Mouse (Mus musculus) hindbrain, embryonic 15.5 days (tissue): ENCODE measurements at regions not wholly inside any gene's neighbourhood (a gene's known extent, or its start where the extent isn't known, plus 50 kb on each side); places are given as distances from the start of the nearest gene placed in this dataset.

Source experiments
- ATAC-seq: fragments of 200-750 bp; cut with Nextera tagmentation; 2 replicates; pipeline ENCODE4 v1.8.0; 2017; ENCODE audit warnings: low read depth, moderate number of reproducible peaks, moderate TSS enrichment; ENCODE audit not compliant: low FRiP score
- H3K27ac ChIP-seq: fragments of 300-500 bp; sonication (generic); replicated peaks from 2 replicates; pipeline ENCODE4 v1.5.1; 2015; ENCODE audit warnings: mild to moderate bottlenecking, inconsistent platforms
- H3K27me3 ChIP-seq: fragments of 300-500 bp; sonication (generic); 2 replicates; pipeline ENCODE4 v1.6.1; 2015; ENCODE audit warnings: control low read depth, inconsistent platforms
- H3K36me3 ChIP-seq: fragments of 300-500 bp; sonication (generic); 2 replicates; pipeline ENCODE4 v1.6.1; 2015; ENCODE audit warnings: control low read depth, inconsistent platforms
- H3K4me1 ChIP-seq: fragments of 300-500 bp; sonication (generic); replicated peaks from 2 replicates; pipeline ENCODE4 v1.6.1; 2015; ENCODE audit warnings: control low read depth, inconsistent platforms
- H3K4me2 ChIP-seq: fragments of 300-500 bp; sonication (generic); 2 replicates; pipeline ENCODE4 v1.6.1; 2015; ENCODE audit warnings: moderate library complexity, mild to moderate bottlenecking, inconsistent platforms
- H3K4me3 ChIP-seq: fragments of 300-500 bp; sonication (generic); 2 replicates; pipeline ENCODE4 v1.5.1; 2015; ENCODE audit warnings: mild to moderate bottlenecking, inconsistent platforms
- H3K9ac ChIP-seq: fragments of 300-500 bp; sonication (generic); 2 replicates; pipeline ENCODE4 v1.6.1; 2015; ENCODE audit warnings: inconsistent platforms
- H3K9me3 ChIP-seq: fragments of 300-500 bp; sonication (generic); 2 replicates; pipeline ENCODE4 v1.6.1; 2016; ENCODE audit warnings: control low read depth, inconsistent platforms
- WGBS: fragments of 180-500 bp; shearing (Covaris S2); methylation state at CpG from one replicate; pipeline ENCODE4 v1.1.7; 2015; 5-methylcytosine and 5-hydroxymethylcytosine counted together

DNA sequence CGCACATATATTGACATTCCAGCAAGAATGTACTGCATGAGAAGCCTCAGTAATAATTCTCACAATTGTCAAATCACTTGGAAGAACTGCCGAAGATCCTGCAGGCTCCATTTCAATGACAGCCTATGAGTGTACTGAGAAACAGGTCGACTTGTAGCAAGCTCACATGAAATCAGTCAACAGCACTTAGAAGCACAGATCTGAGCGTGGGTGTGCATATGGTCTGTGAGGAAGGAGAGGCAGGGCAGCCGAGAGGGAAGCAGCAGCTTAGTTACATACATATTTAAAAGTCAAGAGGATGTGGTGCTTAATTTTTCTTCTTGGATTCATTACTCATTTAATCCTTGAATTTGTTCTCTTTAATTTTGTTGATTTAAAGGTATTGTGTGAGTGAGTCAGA is 967.4 kb upstream of the Epha7 start:
- no peak overlapping the region for H3K4me3 ChIP-seq
- no peak overlapping the region for H3K9ac ChIP-seq
- no peak for ATAC-seq
- H3K9me3 ChIP-seq: no peaks in the 10 kb centered on the region
- no peak overlapping the region for H3K4me2 ChIP-seq
- no peaks in the 10 kb centered on the region for H3K36me3 ChIP-seq
- no peaks in the 10 kb centered on the region for H3K27me3 ChIP-seq
- H3K4me1 ChIP-seq: no peaks in the 10 kb centered on the region
- 59% methylated on average over 5 of the region's 5 CpGs for WGBS
- H3K27ac ChIP-seq: no peak overlapping the region

DNA sequence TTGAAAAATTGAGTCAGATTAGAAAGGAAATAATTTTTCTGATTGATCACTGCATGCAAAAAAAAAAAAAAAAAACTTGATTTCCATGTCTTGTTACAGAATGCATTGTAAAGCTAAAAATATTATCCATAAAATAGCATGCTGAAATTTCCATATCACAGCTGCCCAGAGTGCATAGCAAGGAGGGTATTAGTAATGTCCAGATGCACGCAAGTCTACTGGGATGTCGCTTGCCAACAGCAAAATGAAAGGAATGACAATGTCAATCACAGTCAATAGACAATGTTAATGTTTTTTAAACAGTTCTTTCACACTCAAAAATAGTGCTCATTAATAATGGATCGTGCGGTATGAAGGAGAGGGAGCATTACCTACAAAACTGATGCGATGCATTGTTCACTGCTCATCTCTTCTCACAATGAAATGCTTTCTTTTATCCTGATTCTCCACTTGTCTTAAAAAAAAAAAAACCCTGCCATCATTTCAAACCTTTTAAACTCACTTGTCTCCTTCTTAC is 966.8 kb upstream of the Epha7 start:
- H3K27ac ChIP-seq: no peak overlapping the region
- no peaks in the 10 kb centered on the region for H3K9me3 ChIP-seq
- 60% methylated on average over 5 of the region's 5 CpGs for WGBS
- H3K4me1 ChIP-seq: no peaks in the 10 kb centered on the region
- no peak for ATAC-seq
- no peak overlapping the region for H3K4me2 ChIP-seq
- no peak overlapping the region for H3K9ac ChIP-seq
- H3K36me3 ChIP-seq: no peaks in the 10 kb centered on the region
- H3K27me3 ChIP-seq: no peaks in the 10 kb centered on the region
- H3K4me3 ChIP-seq: no peak overlapping the region

DNA sequence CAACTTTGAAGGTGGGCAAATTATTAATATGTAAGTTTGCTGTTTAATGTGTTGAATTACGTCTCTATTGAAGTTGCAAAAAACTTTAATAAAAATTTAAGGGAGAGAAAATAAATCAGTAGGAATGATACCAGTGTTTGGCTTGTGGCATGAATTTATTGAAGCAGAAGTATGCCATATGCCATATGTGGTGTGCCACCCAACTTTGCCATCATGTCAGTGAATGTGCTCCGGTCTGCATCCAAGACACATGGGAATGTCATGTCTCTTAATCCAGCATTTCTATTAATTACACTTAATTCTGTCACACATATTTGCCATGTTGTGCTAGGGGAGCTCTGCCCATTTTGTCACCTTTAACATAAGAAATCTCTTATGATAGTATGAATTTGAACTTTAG is 956.8 kb upstream of the Epha7 start:
- Histone ChIP-seq H3K4me2 (no peak overlapping the region), H3K27ac (no peak overlapping the region), H3K27me3 (no peaks in the 10 kb centered on the region), H3K4me3 (no peak overlapping the region), H3K4me1 (no peaks in the 10 kb centered on the region), H3K9me3 (no peaks in the 10 kb centered on the region), H3K9ac (no peak overlapping the region), H3K36me3 (no peaks in the 10 kb centered on the region)
- no peak for ATAC-seq
- 77% methylated on average over 2 of the region's 2 CpGs for WGBS

DNA sequence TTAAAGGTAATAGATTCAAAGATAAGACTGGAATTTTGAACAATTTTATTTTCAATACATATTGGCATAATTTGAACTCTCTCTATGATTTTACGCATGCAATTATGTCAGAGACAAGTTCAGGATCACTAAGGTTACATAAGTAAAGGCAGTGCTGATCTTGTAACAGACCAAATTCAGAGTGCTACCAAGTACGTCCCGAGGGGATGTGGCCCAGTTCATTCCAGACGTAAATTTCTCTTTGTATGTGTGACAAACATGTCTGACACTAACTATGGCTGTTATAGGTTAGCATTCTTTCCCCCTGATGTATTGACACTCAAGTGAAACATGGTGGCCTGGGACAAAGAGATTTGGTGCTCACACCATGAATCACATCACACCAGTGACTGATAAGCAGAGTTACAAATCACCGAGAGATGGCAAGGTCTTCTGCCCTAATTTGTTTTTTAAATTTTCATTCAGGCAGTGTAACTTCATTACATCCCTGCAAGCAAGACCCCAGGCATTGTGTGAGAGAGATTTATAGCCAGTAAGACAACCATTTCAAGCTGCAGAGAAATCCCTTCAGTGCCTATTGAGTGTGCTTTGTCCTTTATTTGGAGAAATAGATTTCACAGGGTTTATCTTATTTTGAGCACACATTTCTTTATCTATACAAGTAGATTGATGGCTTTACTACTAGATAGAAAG is 925.5 kb upstream of the Epha7 start:
- H3K36me3 ChIP-seq: no peaks in the 10 kb centered on the region
- H3K4me1 ChIP-seq: no peaks in the 10 kb centered on the region
- ATAC-seq: no peak
- no peaks in the 10 kb centered on the region for H3K9me3 ChIP-seq
- 50% methylated on average over 5 of the region's 5 CpGs for WGBS
- H3K9ac ChIP-seq: no peak overlapping the region
- H3K4me3 ChIP-seq: no peak overlapping the region
- no peak overlapping the region for H3K4me2 ChIP-seq
- no peaks in the 10 kb centered on the region for H3K27me3 ChIP-seq
- no peak overlapping the region for H3K27ac ChIP-seq

DNA sequence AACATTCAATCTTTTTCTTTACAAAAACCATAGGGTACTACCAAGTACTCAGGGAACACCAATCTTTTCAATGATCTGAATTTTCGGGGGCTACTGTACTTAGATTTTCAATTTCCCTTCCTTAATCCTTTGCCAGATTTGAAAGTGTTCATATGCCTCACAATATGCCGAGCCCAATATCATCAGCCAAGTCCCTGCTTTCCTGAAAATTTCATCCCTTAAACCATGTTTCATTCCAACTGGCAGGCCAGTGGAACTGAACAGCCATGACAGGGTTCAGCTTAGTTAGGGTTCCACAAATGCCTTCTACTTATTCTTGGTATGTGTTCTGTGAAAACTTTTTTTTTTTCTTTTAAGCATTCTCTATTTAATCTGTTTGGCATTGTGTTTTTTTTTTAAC is 916.5 kb upstream of the Epha7 start:
- 88% methylated on average over 2 of the region's 2 CpGs for WGBS
- Histone ChIP-seq H3K4me2 (no peak overlapping the region), H3K36me3 (no peaks in the 10 kb centered on the region), H3K9me3 (no peaks in the 10 kb centered on the region), H3K27me3 (no peaks in the 10 kb centered on the region), H3K4me1 (no peaks in the 10 kb centered on the region), H3K27ac (no peak overlapping the region), H3K9ac (no peak overlapping the region), H3K4me3 (no peak overlapping the region)
- ATAC-seq: no peak

DNA sequence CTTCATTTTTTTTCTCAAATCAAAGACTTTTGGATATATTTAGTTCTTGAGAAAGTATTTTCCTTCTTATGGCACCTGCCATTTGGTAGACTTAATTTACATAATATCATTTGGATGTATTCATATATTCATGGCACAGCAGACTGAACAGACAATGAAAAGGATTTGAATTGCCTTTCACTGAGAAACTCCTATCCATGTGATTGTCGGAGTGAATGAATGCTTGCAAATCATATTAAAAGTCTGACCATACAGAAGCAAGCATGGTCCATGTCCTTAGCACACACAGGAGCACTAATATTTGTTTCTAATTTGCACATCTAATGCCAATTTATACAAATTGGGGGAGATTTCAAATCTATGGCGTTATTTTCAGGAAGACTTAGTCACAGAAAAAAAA is 867.6 kb upstream of the Epha7 start:
- Histone ChIP-seq H3K9ac (no peak overlapping the region), H3K4me2 (no peak overlapping the region), H3K27me3 (no peaks in the 10 kb centered on the region), H3K27ac (no peak overlapping the region), H3K9me3 (no peaks in the 10 kb centered on the region), H3K4me3 (no peak overlapping the region), H3K36me3 (no peaks in the 10 kb centered on the region), H3K4me1 (no peaks in the 10 kb centered on the region)
- WGBS: 48% methylated on average over 2 of the region's 2 CpGs
- ATAC-seq: no peak

DNA sequence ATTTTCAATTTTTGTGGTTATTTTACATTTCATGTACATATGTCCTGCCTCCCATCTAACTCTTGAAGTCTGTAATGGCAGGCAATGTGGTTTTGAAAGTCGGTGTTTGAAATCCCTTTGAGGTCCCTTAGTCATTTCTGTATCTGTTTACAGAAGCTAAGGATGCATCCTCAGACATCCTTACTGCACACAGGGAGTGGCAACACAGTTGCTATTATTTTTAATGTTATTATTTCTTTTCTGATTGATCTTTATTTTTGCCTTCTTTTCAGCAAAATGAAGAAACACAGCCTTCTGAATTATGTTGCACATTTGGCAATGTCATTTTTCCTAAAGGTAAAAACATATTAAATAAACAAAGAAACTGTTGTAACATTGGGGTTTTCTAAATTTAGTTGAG is 867.2 kb upstream of the Epha7 start:
- Histone ChIP-seq H3K9me3 (no peaks in the 10 kb centered on the region), H3K4me1 (no peaks in the 10 kb centered on the region), H3K36me3 (no peaks in the 10 kb centered on the region), H3K9ac (no peak overlapping the region), H3K27ac (no peak overlapping the region), H3K27me3 (no peaks in the 10 kb centered on the region), H3K4me3 (no peak overlapping the region), H3K4me2 (no peak overlapping the region)
- ATAC-seq: no peak
- 64% methylated on average over 1 of the region's 1 CpGs for WGBS

DNA sequence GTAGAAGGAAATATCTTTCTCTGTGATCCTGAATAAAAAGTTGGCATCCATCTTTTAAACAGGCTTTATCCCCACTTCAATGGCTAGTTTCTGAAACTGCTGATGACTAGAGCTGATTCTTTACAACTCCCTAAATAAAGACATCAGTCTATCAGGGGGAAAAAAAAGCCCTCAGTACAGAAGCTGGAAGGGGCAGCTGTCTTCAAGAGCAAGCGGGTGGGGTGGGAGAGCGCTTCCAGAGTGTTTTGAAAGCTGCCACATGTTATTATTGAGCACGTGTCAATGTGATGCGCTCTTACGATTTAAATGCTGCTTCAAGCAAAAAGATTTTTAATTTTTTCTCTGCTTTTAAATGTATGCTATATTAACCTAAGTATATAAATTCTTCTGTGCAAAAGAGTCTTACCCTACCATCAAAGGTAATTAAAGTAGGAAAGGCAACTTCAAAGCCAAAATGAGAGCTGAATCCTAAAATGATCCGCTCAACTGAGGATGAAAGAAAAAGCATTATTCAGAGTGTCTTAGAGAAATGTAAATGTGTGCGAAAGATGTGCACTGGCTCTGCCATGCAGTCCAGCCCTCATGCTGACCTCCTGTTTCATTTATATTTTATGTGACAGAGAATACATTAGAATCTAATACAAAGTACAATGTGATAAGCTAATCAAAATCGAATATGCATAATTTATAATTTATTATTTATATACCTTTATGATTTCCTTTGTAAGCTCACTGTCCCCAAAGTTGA is 862.8 kb upstream of the Epha7 start:
- ATAC-seq: no peak
- Histone ChIP-seq H3K4me1 (no peaks in the 10 kb centered on the region), H3K9me3 (no peaks in the 10 kb centered on the region), H3K9ac (no peak overlapping the region), H3K27me3 (no peaks in the 10 kb centered on the region), H3K36me3 (no peaks in the 10 kb centered on the region), H3K27ac (no peak overlapping the region), H3K4me2 (no peak overlapping the region), H3K4me3 (no peak overlapping the region)
- 45% methylated on average over 8 of the region's 8 CpGs for WGBS

DNA sequence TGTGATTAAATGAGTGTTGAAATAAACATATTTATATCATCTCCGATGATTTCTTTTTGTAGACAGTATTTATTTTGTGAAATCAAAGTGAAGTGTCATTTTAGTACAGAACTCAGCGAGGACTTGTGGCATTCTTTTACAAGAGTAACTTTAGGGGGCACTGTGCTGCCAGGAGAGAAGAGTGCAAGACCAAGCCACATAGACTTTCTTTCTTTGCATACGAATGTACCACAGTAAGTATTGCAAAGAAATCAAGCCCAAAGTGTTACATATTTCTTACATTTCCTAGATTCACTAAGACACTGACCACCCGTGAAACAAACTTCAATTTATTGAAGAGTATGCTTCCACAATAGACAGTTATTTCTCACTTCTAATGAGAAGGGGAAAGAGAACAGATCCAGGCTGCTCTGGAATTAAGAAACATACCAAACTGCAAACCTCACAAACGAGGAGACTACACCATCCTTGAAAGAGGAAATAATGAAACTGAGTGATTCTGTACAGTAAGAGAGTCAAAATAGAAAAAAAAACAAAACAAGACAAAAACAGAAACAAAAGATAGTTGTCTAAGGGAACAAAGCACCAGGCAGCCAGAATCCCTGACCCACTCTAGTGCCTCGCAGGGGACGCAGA is 847.8 kb upstream of the Epha7 start:
- H3K4me2 ChIP-seq: peak overlapping the region; percentile 29; the same call in 1 of the 2 replicates
- H3K9ac ChIP-seq: no peak overlapping the region
- no peaks in the 10 kb centered on the region; the same call in 1 of the 2 replicates for H3K4me1 ChIP-seq
- 25% methylated on average over 7 of the region's 7 CpGs for WGBS
- H3K27ac ChIP-seq: no peak overlapping the region
- no peak overlapping the region for H3K4me3 ChIP-seq
- no peak for ATAC-seq
- H3K9me3 ChIP-seq: no peaks in the 10 kb centered on the region
- no peaks in the 10 kb centered on the region for H3K27me3 ChIP-seq
- no peaks in the 10 kb centered on the region for H3K36me3 ChIP-seq

DNA sequence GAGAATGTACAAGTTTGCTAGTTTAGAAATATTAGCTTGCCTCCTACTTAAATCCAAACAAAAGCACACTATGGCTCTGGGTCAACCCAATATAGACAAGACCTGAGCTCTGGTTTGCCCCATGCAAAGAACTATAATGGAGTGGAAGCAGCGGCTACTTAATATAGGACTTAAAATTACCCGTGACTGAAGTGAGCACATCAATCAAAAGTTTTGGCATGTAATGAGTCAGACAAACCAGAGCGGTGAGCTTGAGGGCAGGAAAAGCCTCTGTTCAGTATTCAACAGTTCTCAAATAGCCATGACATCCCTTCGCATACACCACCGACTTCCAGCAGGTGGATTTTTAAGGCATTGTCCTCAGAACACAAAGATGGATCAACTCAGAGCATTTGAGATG is 842.4 kb upstream of the Epha7 start:
- Histone ChIP-seq H3K4me2 (no peak overlapping the region), H3K4me1 (no peaks in the 10 kb centered on the region; the same call in 1 of the 2 replicates), H3K4me3 (no peak overlapping the region), H3K27ac (no peak overlapping the region), H3K9ac (no peak overlapping the region), H3K9me3 (no peaks in the 10 kb centered on the region), H3K27me3 (no peaks in the 10 kb centered on the region), H3K36me3 (no peaks in the 10 kb centered on the region)
- 17% methylated on average over 5 of the region's 5 CpGs for WGBS
- no peak for ATAC-seq

DNA sequence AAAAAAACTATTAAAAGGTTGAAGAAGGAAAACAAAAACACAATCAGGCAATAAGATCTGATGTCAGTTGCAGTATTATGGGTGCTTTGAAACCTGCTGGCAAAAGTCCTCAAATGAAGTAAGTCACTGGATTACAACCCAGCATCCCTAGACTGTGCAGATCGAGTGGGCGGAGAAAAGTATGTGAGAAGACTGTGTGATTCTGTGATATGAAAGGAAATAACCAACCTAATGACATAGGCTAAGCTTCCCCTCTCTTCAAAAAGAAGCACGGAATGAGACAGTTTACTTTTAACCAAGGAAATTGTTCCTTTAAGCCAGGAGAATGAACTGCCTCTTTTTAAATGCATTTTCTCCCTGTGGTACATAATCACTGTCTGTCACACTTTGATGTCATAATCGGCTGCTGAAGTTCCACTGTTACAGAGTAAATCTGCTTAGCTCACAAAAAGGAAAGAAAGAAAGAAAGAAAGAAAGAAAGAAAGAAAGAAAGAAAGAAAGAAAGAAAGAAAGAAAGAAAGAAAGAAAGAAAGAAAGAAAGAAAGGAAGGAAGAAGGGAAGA is 833.6 kb upstream of the Epha7 start:
- Histone ChIP-seq H3K9ac (no peak overlapping the region), H3K9me3 (no peaks in the 10 kb centered on the region), H3K27ac (no peak overlapping the region), H3K27me3 (no peaks in the 10 kb centered on the region), H3K36me3 (no peaks in the 10 kb centered on the region), H3K4me1 (no peaks in the 10 kb centered on the region), H3K4me2 (no peak overlapping the region), H3K4me3 (no peak overlapping the region)
- 49% methylated on average over 4 of the region's 4 CpGs for WGBS
- ATAC-seq: no peak

DNA sequence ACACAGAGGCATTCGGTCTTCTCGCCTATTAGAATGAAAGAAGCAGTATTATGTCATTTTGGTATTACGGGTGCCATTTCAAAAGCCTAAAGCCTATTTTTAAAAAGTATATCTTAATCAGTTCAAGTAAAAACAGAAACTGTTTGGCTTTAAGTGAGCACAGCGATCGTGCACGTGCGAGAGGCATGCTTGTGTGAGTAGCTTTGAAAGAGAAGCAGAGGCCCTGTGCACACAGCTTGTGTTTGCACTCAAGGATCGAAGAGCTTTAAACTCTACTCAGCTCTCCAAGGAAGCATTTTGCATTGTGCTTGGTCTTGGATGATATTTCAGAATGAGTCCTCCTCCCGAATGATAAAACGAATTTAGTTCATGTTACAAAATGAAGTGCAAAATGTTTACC is 833.1 kb upstream of the Epha7 start:
- H3K4me1 ChIP-seq: no peaks in the 10 kb centered on the region
- H3K4me3 ChIP-seq: no peak overlapping the region
- no peak overlapping the region for H3K4me2 ChIP-seq
- no peaks in the 10 kb centered on the region for H3K36me3 ChIP-seq
- no peak overlapping the region for H3K9ac ChIP-seq
- 67% methylated on average over 10 of the region's 10 CpGs for WGBS
- no peak for ATAC-seq
- H3K9me3 ChIP-seq: no peaks in the 10 kb centered on the region
- H3K27ac ChIP-seq: no peak overlapping the region
- H3K27me3 ChIP-seq: no peaks in the 10 kb centered on the region
